Mouse (Mus musculus) liver, embryonic 14.5 days (tissue): Measurements from ENCODE around the gene Fhdc1. TPM values are rescaled to one million over a fixed set of nuclear protein-coding genes. Genes with fewer than 3 reads are reported as not detected.
A peak's percentile ranks its signal among the peaks of the same experiment; 100 is the strongest.

Source experiments
- ATAC-seq: fragments of 200-750 bp; cut with Nextera tagmentation; 2 replicates; pipeline ENCODE4 v1.8.0; 2017; ENCODE audit warnings: moderate number of reproducible peaks, mild to moderate bottlenecking, moderate library complexity; ENCODE audit not compliant: insufficient read depth
- DNase-seq, 3 experiments: peaks; one replicate each; pipeline ENCODE4 v3.0.0-alpha.2; 2012 to 2013; ENCODE audit warnings: low read depth in 3 of 3, low spot score in 3 of 3
- H3K27ac ChIP-seq: fragments of 300-500 bp; sonication (generic); 2 replicates; pipeline ENCODE4 v1.5.1; 2014; ENCODE audit warnings: moderate library complexity, mild to moderate bottlenecking, control low read depth, inconsistent platforms
- H3K27me3 ChIP-seq: fragments of 300-500 bp; sonication (generic); 2 replicates; pipeline ENCODE4 v1.6.1; 2014; ENCODE audit warnings: mild to moderate bottlenecking, low read length, moderate library complexity; ENCODE audit not compliant: control insufficient read depth, insufficient read depth
- H3K36me3 ChIP-seq: fragments of 300-500 bp; sonication (generic); replicated peaks from 2 replicates; pipeline ENCODE4 v1.6.1; 2014; ENCODE audit warnings: low read depth; ENCODE audit not compliant: control insufficient read depth, insufficient read depth
- H3K4me1 ChIP-seq, 2 experiments: fragments of 200-500 bp in 1 of 2; fragments of 300-500 bp in 1 of 2; sonication (generic) in 1 of 2; replicated peaks; 2 replicates each; pipeline ENCODE4 v1.6.1; 2012 to 2014; ENCODE audit warnings: antibody characterized with exemption in 1 of 2, inconsistent platforms in 1 of 2, low read length in 1 of 2; ENCODE audit not compliant: control insufficient read depth in 2 of 2, insufficient read depth in 2 of 2
- H3K4me2 ChIP-seq: fragments of 300-500 bp; sonication (generic); 2 replicates; pipeline ENCODE4 v1.6.1; 2014; ENCODE audit warnings: low read depth, mild to moderate bottlenecking, control low read depth, moderate library complexity
- H3K4me3 ChIP-seq, 2 experiments: fragments of 200-500 bp in 1 of 2; fragments of 300-500 bp in 1 of 2; sonication (generic) in 1 of 2; 2 replicates each; pipeline ENCODE4 v1.5.1; 2012 to 2014; ENCODE audit warnings: low read depth in 2 of 2, low read length in 2 of 2, mild to moderate bottlenecking in 2 of 2, control low read depth in 1 of 2, inconsistent platforms in 1 of 2, moderate library complexity in 1 of 2; ENCODE audit not compliant: insufficient read depth in 1 of 2
- H3K9ac ChIP-seq: fragments of 300-500 bp; sonication (generic); replicated peaks from 2 replicates; pipeline ENCODE4 v1.6.1; 2014; ENCODE audit warnings: mild to moderate bottlenecking, control low read depth, moderate library complexity
- H3K9me3 ChIP-seq: fragments of 300-500 bp; sonication (generic); 2 replicates; pipeline ENCODE4 v1.6.1; 2016; ENCODE audit warnings: low read length, mixed read lengths; ENCODE audit not compliant: control insufficient read depth
- CTCF ChIP-seq: IDR thresholded peaks from 2 replicates; pipeline ENCODE4 v1.5.1; 2016; ENCODE audit warnings: antibody characterized with exemption, low read depth, control low read depth
- EP300 ChIP-seq: IDR thresholded peaks from 2 replicates; pipeline ENCODE4 v1.6.1; 2016; ENCODE audit warnings: antibody characterized with exemption, low read depth
- WGBS: fragments of 180-500 bp; shearing (Covaris S2); extraction: QIAGEN DNeasy Blood & Tissue Kit; methylation state at CpG from one replicate; pipeline ENCODE4 v1.1.7; 2014; ENCODE audit not compliant: insufficient replicate concordance; 5-methylcytosine and 5-hydroxymethylcytosine counted together
- polyA plus RNA-seq, 2 experiments: library from polyadenylated mRNA; depleted of rRNA in 1 of 2; stranded (reverse) in 1 of 2; unstranded in 1 of 2; fragments of >200 nt; fragmentation: Nextera tagmentation in 1 of 2; extraction: Ambion mirVana in 1 of 2; gene quantifications; 2 replicates each; pipeline versions ENCODE4 v1.2.1 to v1.2.3; 2012 to 2014

Fhdc1 gene
- polyA plus RNA-seq, 2 experiments: 15.1 to 29.2 TPM

GRCm38 (mm10) chr3:84431257-84431656 is 49.0 kb downstream of the Fhdc1 start:
- TF ChIP-seq CTCF (no peak), EP300 (no peak)
- no peak overlapping the region for H3K4me3 ChIP-seq
- no peak for DNase-seq
- H3K4me1 ChIP-seq: peaks cover 0 to 5% of the 10 kb centered on the region in 2 experiments; a peak in 1 of 4 replicates
- ATAC-seq: no peak
- H3K9me3 ChIP-seq: no peaks in the 10 kb centered on the region
- WGBS: 63% methylated on average over 5 of the region's 5 CpGs
- no peak overlapping the region for H3K27ac ChIP-seq
- no peaks in the 10 kb centered on the region for H3K36me3 ChIP-seq
- no peak overlapping the region for H3K4me2 ChIP-seq
- no peak overlapping the region for H3K9ac ChIP-seq
- peaks cover 6% of the 10 kb centered on the region; the same call in 1 of the 2 replicates for H3K27me3 ChIP-seq

DNA sequence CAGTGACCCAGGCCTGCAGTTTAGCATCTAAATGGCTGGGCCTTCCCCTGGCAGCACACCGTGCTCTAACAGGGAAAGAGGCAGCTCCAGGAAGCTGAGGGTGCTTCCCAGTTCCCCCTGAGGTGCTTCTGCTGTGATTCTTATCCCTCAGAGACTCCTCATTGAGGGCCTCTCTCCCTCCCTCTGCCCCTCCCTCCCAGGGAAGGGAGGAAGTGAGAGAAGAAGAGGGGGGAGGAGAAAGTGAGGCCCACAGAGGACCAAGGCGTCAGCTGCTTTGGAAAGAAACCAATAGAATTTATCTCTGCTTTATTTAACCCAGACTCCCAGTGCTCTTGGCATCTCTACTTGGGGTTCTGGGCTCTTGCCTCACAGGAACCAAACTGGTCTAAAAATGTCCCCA is 50.1 kb downstream of the Fhdc1 start:
- Histone ChIP-seq H3K4me3 (no peak overlapping the region), H3K4me1 (peaks cover 0 to 3% of the 10 kb centered on the region in 2 experiments; a peak in 1 of 4 replicates), H3K9me3 (no peaks in the 10 kb centered on the region), H3K9ac (no peak overlapping the region), H3K4me2 (no peak overlapping the region), H3K27me3 (peaks cover 6% of the 10 kb centered on the region; the same call in 1 of the 2 replicates), H3K27ac (no peak overlapping the region), H3K36me3 (no peaks in the 10 kb centered on the region)
- DNase-seq (no peak), ATAC-seq (no peak)
- 10% methylated on average over 2 of the region's 2 CpGs for WGBS
- TF ChIP-seq EP300 (no peak), CTCF (no peak)

DNA sequence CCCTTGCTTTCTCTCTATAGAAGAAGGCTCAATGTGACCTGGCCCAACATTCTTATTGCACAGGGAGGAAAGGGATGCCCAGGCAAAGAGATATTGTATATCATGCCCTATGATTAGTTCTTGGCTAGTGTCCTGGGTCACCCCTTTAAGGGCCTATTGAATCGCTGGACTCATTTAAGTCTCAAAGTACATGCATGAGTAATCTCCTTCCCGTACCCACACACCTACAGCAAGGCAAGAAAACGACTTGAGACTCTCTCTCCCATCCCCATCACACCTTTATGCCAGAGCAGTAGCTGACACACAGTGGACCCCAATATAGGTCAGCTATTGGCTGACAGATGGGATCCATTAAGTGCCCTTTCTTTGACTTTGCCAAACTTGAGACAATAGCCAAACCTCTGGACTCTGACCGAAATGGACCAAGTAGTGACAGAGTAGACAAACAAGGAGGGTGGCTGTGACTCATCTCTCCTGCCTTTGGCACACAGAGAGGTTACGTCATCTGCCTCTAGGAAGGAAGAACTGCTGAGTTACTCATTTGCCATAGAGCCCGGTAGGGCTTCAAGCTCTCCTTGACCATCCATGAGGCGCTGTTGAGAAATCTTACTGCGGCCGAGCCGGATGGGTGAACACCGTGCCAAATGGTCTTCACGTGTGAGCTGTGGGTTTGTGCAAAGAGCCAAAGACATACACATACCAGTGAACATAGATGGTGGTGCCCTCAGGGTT is 51.1 kb downstream of the Fhdc1 start:
- peak; percentile 29; the same call in 1 of the 2 replicates for ATAC-seq

GRCm38 (mm10) chr3:84427779-84428178 is 52.5 kb downstream of the Fhdc1 start:
- TF ChIP-seq EP300: no peak
- TF ChIP-seq CTCF: no peak
- Histone ChIP-seq H3K9me3 (no peaks in the 10 kb centered on the region), H3K27me3 (peaks cover 5% of the 10 kb centered on the region; the same call in 1 of the 2 replicates), H3K4me1 (peaks cover 0 to 2% of the 10 kb centered on the region in 2 experiments; a peak in 1 of 4 replicates), H3K4me3 (no peak overlapping the region), H3K9ac (no peak overlapping the region), H3K4me2 (no peak overlapping the region), H3K36me3 (no peaks in the 10 kb centered on the region), H3K27ac (no peak overlapping the region)
- WGBS: 41% methylated on average over 5 of the region's 5 CpGs
- ATAC-seq (no peak), DNase-seq (no peak)

More for the DNA sequence above, 51.1 kb downstream of the Fhdc1 start:
- H3K36me3 ChIP-seq: no peaks in the 10 kb centered on the region
- 76% methylated on average over 12 of the region's 12 CpGs for WGBS
- DNase-seq: no peak
- H3K4me1 ChIP-seq: peaks cover 0 to 2% of the 10 kb centered on the region in 2 experiments; a peak in 1 of 4 replicates
- no peak overlapping the region for H3K9ac ChIP-seq
- no peak overlapping the region for H3K27ac ChIP-seq
- H3K27me3 ChIP-seq: peaks cover 6% of the 10 kb centered on the region; the same call in 1 of the 2 replicates
- TF ChIP-seq EP300 (no peak), CTCF (no peak)
- no peak overlapping the region for H3K4me2 ChIP-seq
- no peaks in the 10 kb centered on the region for H3K9me3 ChIP-seq
- no peak overlapping the region for H3K4me3 ChIP-seq

GRCm38 (mm10) chr3:84422340-84422739 is 57.9 kb downstream of the Fhdc1 start:
- H3K4me2 ChIP-seq: no peak overlapping the region
- no peak overlapping the region for H3K9ac ChIP-seq
- TF ChIP-seq EP300: no peak
- no peak for TF ChIP-seq CTCF
- WGBS: 45% methylated on average over 5 of the region's 5 CpGs
- H3K4me3 ChIP-seq: no peak overlapping the region
- ATAC-seq (no peak), DNase-seq (no peak)
- no peak overlapping the region for H3K27ac ChIP-seq
- H3K27me3 ChIP-seq: peaks cover 3% of the 10 kb centered on the region; the same call in 1 of the 2 replicates
- H3K36me3 ChIP-seq: no peaks in the 10 kb centered on the region
- H3K4me1 ChIP-seq: no peaks in the 10 kb centered on the region
- H3K9me3 ChIP-seq: no peaks in the 10 kb centered on the region
